Mouse (Mus musculus): ENCODE measurements at regions not wholly inside any gene's neighbourhood (a gene's known extent, or its start where the extent isn't known, plus 50 kb on each side); places are given as distances from the start of the nearest gene placed in this dataset.
A peak's percentile ranks its signal among the peaks of the same experiment; 100 is the strongest.

GRCm38 (mm10) chrX:167152611-167153010, 56.5 kb downstream of the Tmsb4x start:
- peak; percentile 81 for DNase-seq

GRCm38 (mm10) chrX:167151341-167151740, 57.8 kb downstream of the Tmsb4x start:
- DNase-seq: no peak

GRCm38 (mm10) chrX:167149400-167149799, 59.7 kb downstream of the Tmsb4x start:
- no peak for DNase-seq

- no peak for DNase-seq
Measured at GRCm38 (mm10) chrX:167146513-167147360, 62.4 kb downstream of the Tmsb4x start.

GRCm38 (mm10) chrX:167145508-167146182, 63.5 kb downstream of the Tmsb4x start:
- DNase-seq: no peak

GRCm38 (mm10) chrX:167139110-167139509, 70.0 kb downstream of the Tmsb4x start:
- no peak for DNase-seq

- no peak for DNase-seq
Measured at GRCm38 (mm10) chrX:167134250-167134649, 74.9 kb downstream of the Tmsb4x start.

- no peak for DNase-seq
Measured at GRCm38 (mm10) chrX:167132989-167133395, 76.1 kb downstream of the Tmsb4x start.

GRCm38 (mm10) chrX:167131317-167131716, 77.8 kb downstream of the Tmsb4x start:
- no peak for DNase-seq

GRCm38 (mm10) chrX:167130601-167131000, 78.5 kb downstream of the Tmsb4x start:
- DNase-seq: no peak

- DNase-seq: no peak
Measured at GRCm38 (mm10) chrX:167119288-167119687, 89.8 kb downstream of the Tmsb4x start.

GRCm38 (mm10) chrX:167115096-167115495, 94.0 kb downstream of the Tmsb4x start:
- DNase-seq: no peak

GRCm38 (mm10) chrX:167111059-167111871, 97.8 kb downstream of the Tmsb4x start:
- no peak for DNase-seq

GRCm38 (mm10) chrX:167108356-167108755, 100.8 kb downstream of the Tmsb4x start:
- no peak for DNase-seq

- no peak for DNase-seq
Measured at GRCm38 (mm10) chrX:167107469-167107868, 101.6 kb downstream of the Tmsb4x start.

- no peak for DNase-seq
Measured at GRCm38 (mm10) chrX:167105931-167106417, 103.1 kb downstream of the Tmsb4x start.

GRCm38 (mm10) chrX:167105354-167105753, 103.8 kb downstream of the Tmsb4x start:
- DNase-seq: no peak

GRCm38 (mm10) chrX:167104247-167104621, 104.9 kb downstream of the Tmsb4x start:
- no peak for DNase-seq

- DNase-seq: no peak
Measured at GRCm38 (mm10) chrX:167103501-167104246, 105.4 kb downstream of the Tmsb4x start.

GRCm38 (mm10) chrX:167101929-167102328, 107.2 kb downstream of the Tmsb4x start:
- DNase-seq: no peak

- no peak for DNase-seq
Measured at GRCm38 (mm10) chrX:167099411-167099810, 109.7 kb downstream of the Tmsb4x start.

- DNase-seq: no peak
Measured at GRCm38 (mm10) chrX:167098914-167099313, 110.2 kb downstream of the Tmsb4x start.
